Mouse (Mus musculus): ENCODE results near the gene Eps8l3. TPM values are rescaled to one million over a fixed set of nuclear protein-coding genes. Genes with fewer than 3 reads are reported as not detected.

Gene Eps8l3
- polyA plus RNA-seq, 1 experiment from 2014 or later = 1.9 TPM

DNA sequence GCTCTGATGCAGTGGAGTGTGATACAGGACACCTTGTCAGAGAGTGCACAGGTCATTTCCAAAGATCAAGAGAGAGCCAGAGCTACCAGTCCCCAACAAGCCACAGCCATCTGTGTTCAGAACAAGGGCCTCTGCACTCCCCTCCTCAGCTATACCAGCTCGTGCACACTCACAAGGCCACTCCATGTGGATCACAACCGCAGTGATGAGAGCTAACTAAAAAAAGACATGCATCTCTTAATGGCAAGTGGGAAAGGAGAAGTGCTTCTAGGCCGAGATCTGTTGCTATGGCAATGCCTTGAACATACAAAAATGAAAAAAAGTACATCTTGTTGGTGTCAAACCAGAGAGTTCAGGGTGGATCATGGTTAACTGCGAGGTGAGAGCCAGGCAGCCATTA is 62.8 kb downstream of the Eps8l3 start:
- ATAC-seq (ENCODE audit: low read depth) = no peak
- Histone ChIP-seq H3K4me1 (ENCODE audit: control insufficient read depth, low read depth, low read length) (no peaks in the 10 kb centered on the region; the same call in 1 of the 2 replicates), H3K36me3 (ENCODE audit: control insufficient read depth, insufficient read depth) (no peaks in the 10 kb centered on the region), H3K9ac (ENCODE audit: low read depth, low read length) (no peak overlapping the region), H3K27me3 (ENCODE audit: control insufficient read depth, insufficient read depth, low read depth, low read length) (no peaks in the 10 kb centered on the region), H3K4me2 (ENCODE audit: low read depth, low read length) (no peak overlapping the region), H3K27ac (ENCODE audit: low read length) (no peak overlapping the region), H3K9me3 (replicated peaks; ENCODE audit: control insufficient read depth, low read length) (no peaks in the 10 kb centered on the region), H3K4me3 (ENCODE audit: low read depth, low read length) (no peak overlapping the region)
- WGBS (ENCODE audit: insufficient replicate concordance) = 46% methylated on average over 4 of the region's 4 CpGs

DNA sequence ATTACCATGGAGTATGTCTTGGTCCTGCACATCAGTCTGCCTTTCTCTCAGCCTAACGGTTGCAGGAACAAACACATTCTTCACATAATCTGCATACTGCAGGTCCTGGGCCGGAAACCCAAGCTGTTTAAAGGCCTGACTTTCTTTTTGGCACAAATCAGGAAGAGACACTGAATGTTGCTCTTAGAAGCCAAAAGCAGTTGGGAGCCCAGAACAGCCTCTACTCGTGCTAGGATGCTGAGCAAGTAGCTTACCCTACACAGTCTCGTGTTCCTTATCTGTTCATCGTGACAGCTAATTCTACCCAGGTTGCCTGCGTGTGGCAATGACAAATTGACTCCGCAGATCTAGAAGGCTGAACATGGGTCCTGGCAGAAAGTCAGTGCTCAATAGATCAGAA is 63.5 kb downstream of the Eps8l3 start:
- no peak overlapping the region for H3K9ac ChIP-seq (ENCODE audit: low read depth, low read length)
- no peaks in the 10 kb centered on the region for H3K36me3 ChIP-seq (ENCODE audit: control insufficient read depth, insufficient read depth)
- ATAC-seq (ENCODE audit: low read depth) = no peak
- H3K27ac ChIP-seq (ENCODE audit: low read length) = no peak overlapping the region
- WGBS (ENCODE audit: insufficient replicate concordance) = 56% methylated on average over 7 of the region's 7 CpGs
- no peak overlapping the region for H3K4me3 ChIP-seq (ENCODE audit: low read depth, low read length)
- H3K4me2 ChIP-seq (ENCODE audit: low read depth, low read length) = no peak overlapping the region
- no peaks in the 10 kb centered on the region for H3K27me3 ChIP-seq (ENCODE audit: control insufficient read depth, insufficient read depth, low read depth, low read length)
- no peaks in the 10 kb centered on the region for H3K9me3 ChIP-seq (replicated peaks; ENCODE audit: control insufficient read depth, low read length)
- H3K4me1 ChIP-seq (ENCODE audit: control insufficient read depth, low read depth, low read length) = no peaks in the 10 kb centered on the region; the same call in 1 of the 2 replicates

DNA sequence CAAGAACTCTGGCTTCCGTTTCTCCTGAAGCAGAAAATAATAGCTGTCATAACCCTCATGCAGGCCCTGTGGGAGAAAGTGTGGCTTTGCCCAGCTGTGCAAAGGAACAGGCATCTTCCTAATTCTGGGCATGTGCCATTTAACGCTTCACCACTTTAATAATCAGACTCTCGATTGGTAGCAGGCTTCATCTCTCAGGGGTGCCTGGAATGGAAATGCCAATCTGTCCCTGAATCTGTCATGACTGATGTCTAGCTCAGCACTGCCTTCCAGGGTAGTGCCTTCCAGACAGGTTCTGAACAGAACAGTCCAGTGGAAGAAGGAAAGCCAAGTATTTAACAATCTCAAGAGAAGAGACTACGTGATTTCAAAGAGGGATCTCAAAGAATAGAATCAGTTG is 64.2 kb downstream of the Eps8l3 start:
- Histone ChIP-seq H3K36me3 (ENCODE audit: control insufficient read depth, insufficient read depth) (no peaks in the 10 kb centered on the region), H3K27ac (ENCODE audit: low read length) (no peak overlapping the region), H3K4me2 (ENCODE audit: low read depth, low read length) (no peak overlapping the region), H3K9me3 (replicated peaks; ENCODE audit: control insufficient read depth, low read length) (no peaks in the 10 kb centered on the region), H3K9ac (ENCODE audit: low read depth, low read length) (no peak overlapping the region), H3K4me1 (ENCODE audit: control insufficient read depth, low read depth, low read length) (no peaks in the 10 kb centered on the region; the same call in 1 of the 2 replicates), H3K4me3 (ENCODE audit: low read depth, low read length) (no peak overlapping the region), H3K27me3 (ENCODE audit: control insufficient read depth, insufficient read depth, low read depth, low read length) (no peaks in the 10 kb centered on the region)
- ATAC-seq (ENCODE audit: low read depth) = no peak
- 63% methylated on average over 4 of the region's 4 CpGs for WGBS (ENCODE audit: insufficient replicate concordance)

Other genes starting within 250 kb of the Eps8l3 start
- gene Gm10961, start 245.9 kb upstream of the Eps8l3 start, polyA plus RNA-seq (2015; fragmentation: Nextera tagmentation; extraction: Ambion mirVana) = not detected in 2 replicates
- 8.6 and 8.7 TPM in 2 replicates for gene Strip1, start 245.5 kb upstream of the Eps8l3 start, polyA plus RNA-seq (2015; fragmentation: Nextera tagmentation; extraction: Ambion mirVana)
- gene Ahcyl1, start 180.7 kb upstream of the Eps8l3 start, polyA plus RNA-seq (2015; fragmentation: Nextera tagmentation; extraction: Ambion mirVana) = 23.7 and 24.8 TPM in 2 replicates
- gene Csf1, start 116.8 kb upstream of the Eps8l3 start, polyA plus RNA-seq (2015; fragmentation: Nextera tagmentation; extraction: Ambion mirVana) = 6.0 and 7.9 TPM in 2 replicates
- gene Gstm5, start 18.6 kb downstream of the Eps8l3 start, polyA plus RNA-seq (2015; fragmentation: Nextera tagmentation; extraction: Ambion mirVana) = 170 and 181 TPM in 2 replicates
- gene Gstm7, start 54.6 kb downstream of the Eps8l3 start, polyA plus RNA-seq (2015; fragmentation: Nextera tagmentation; extraction: Ambion mirVana) = 40.3 and 52.6 TPM in 2 replicates
- gene Gstm6, start 66.5 kb downstream of the Eps8l3 start, polyA plus RNA-seq (2015; fragmentation: Nextera tagmentation; extraction: Ambion mirVana) = 19.1 and 21.3 TPM in 2 replicates
- 13.9 and 16.3 TPM in 2 replicates for gene Gstm3, start 92.1 kb downstream of the Eps8l3 start, polyA plus RNA-seq (2015; fragmentation: Nextera tagmentation; extraction: Ambion mirVana)
- gene Gstm2, start 109.2 kb downstream of the Eps8l3 start, polyA plus RNA-seq (2015; fragmentation: Nextera tagmentation; extraction: Ambion mirVana) = 6.9 and 10.4 TPM in 2 replicates
- gene Gstm1, start 140.7 kb downstream of the Eps8l3 start, polyA plus RNA-seq (2015; fragmentation: Nextera tagmentation; extraction: Ambion mirVana) = 376 and 435 TPM in 2 replicates
- gene Gstm4, start 167.7 kb downstream of the Eps8l3 start, polyA plus RNA-seq (2015; fragmentation: Nextera tagmentation; extraction: Ambion mirVana) = 16.8 and 17.0 TPM in 2 replicates
- 76.4 and 79.6 TPM in 2 replicates for gene Ampd2, start 209.4 kb downstream of the Eps8l3 start, polyA plus RNA-seq (2015; fragmentation: Nextera tagmentation; extraction: Ambion mirVana)
- gene Gnat2, start 215.6 kb downstream of the Eps8l3 start, polyA plus RNA-seq (2015; fragmentation: Nextera tagmentation; extraction: Ambion mirVana) = 3.8 and 4.1 TPM in 2 replicates